Mouse (Mus musculus) macrophage (primary cell): ENCODE measurements around the gene Gpr176. TPM values are rescaled to one million over a fixed set of nuclear protein-coding genes. Genes with fewer than 3 reads are reported as not detected.

Experiments used
- H3K27ac ChIP-seq: fragments of 350-480 bp; formaldehyde crosslinking; 2 replicates; pipeline ENCODE4 v1.9.0; 2021
- H3K36me3 ChIP-seq: fragments of 350-480 bp; formaldehyde crosslinking; 2 replicates; pipeline ENCODE4 v1.9.0; 2021; ENCODE audit errors: inconsistent target
- H3K4me3 ChIP-seq: fragments of 350-480 bp; formaldehyde crosslinking; 2 replicates; pipeline ENCODE4 v1.9.0; 2021; ENCODE audit errors: inconsistent target
- H3K79me2 ChIP-seq: fragments of 350-480 bp; formaldehyde crosslinking; 2 replicates; pipeline ENCODE4 v1.9.0; 2021; ENCODE audit errors: inconsistent target
- WGBS: methylation state at CpG from one replicate; pipeline ENCODE4 v1.1.7; 2026; ENCODE audit warnings: inconsistent platforms; ENCODE audit not compliant: missing documents; 5-methylcytosine and 5-hydroxymethylcytosine counted together
- polyA plus RNA-seq: library from polyadenylated mRNA; stranded (reverse); fragments of 250-400 nt; gene quantifications from 3 replicates; pipeline ENCODE4 v1.2.4, GENCODE M21; 2018; ENCODE audit warnings: inconsistent platforms

Gpr176 gene
- polyA plus RNA-seq, 1 experiment from 2014 or later, result 3.5 TPM

DNA sequence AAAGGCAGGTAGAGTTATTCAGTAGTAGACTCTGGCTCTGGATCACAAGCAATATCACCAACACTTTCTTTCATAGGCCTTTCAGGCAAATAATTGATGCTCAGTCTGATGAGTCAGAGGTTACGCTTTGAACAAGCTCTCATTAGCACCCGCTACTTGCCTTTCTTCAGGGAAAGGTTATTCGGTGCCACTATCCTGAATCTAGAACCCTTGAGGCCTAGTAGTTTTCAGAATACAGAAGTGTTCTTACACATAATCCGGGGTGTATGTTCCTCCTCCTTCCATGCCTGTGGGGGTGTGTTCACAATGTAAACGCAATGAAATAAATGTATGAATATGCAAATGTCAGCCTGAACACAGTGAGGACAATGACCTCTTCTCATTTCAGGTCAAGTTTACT is 16.9 kb upstream of the Gpr176 start:
- Histone ChIP-seq H3K4me3 (peak overlapping the region; percentile 82), H3K79me2 (peaks cover 63% of the 10 kb centered on the region), H3K27ac (no peak overlapping the region; the same call in 1 of the 2 replicates), H3K36me3 (no peaks in the 10 kb centered on the region)
- WGBS, result 78% methylated on average over 5 of the region's 5 CpGs

- 33% methylated on average over 3 of the region's 3 CpGs for WGBS
- Histone ChIP-seq H3K27ac (peak overlapping the region; percentile 28; the same call in 1 of the 2 replicates), H3K4me3 (peak overlapping the region; percentile 82), H3K36me3 (no peaks in the 10 kb centered on the region), H3K79me2 (peaks cover 58% of the 10 kb centered on the region)
Measured at GRCm38 (mm10) chr2:118389569-118389968, 16.4 kb upstream of the Gpr176 start.

DNA sequence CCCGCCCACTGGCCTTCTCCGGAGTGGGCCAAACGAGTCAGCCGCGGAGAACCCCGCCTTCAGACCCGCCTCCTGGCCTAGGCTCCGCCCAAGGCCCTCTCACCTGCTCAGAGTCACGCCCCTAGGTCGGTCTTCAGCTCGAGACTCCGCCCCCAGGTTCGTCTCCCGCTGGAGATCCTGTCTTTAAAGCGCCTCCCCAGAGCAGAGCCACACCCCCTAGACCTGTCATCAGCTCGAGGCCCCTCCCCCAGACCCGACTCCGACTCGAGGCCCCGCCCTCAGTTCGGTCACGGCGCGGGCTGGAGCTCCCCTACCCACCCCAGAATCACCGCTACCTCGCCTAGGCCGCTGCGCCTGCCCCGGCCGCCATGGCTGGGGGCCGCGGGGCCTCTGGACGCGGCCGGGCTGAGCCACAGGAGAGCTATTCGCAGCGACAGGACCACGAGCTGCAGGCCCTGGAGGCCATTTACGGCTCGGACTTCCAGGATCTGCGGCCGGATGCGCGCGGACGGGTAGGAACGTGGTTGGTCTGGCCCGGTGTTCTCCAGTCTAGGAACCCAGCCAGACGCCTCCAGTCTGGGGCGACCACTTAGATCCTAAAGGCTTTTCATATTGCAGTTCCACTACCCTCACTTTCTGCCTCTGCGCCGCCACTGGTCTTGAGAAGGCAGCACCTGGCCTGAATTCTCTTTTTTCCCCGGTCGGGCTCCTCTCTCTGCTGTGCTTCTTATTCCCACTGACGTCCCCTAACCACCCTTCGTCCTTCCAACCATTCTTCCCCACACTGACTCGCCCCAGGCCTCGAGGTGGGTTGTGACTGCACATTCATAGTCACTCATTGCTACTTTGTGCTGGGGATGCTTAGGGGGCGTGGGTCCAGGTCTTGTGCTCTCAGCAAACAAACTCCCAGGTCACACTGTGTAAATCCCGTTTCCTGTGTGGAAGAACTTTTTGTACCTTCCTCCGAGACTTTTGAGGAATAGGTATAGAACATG is 15.4 kb upstream of the Gpr176 start, which contains the start of gene Eif2ak4:
Eif2ak4 (plus strand) TSS at position 278 of the 995 bp plus-strand sequence.
- WGBS, result 1% methylated on average over 50 of the region's 61 CpGs
- Histone ChIP-seq H3K27ac (peak within 1 kb of the TSS; percentile 28), H3K79me2 (peaks cover 49% of the 10 kb centered on the region), H3K36me3 (no peaks in the 10 kb centered on the region), H3K4me3 (peak within 1 kb of the TSS; percentile 82)

- Histone ChIP-seq H3K4me3 (no peak overlapping the region), H3K36me3 (no peaks in the 10 kb centered on the region), H3K79me2 (no peaks in the 10 kb centered on the region), H3K27ac (no peak overlapping the region)
- WGBS, result 82% methylated on average over 5 of the region's 5 CpGs
Measured at GRCm38 (mm10) chr2:118383387-118383786, 10.2 kb upstream of the Gpr176 start.

DNA sequence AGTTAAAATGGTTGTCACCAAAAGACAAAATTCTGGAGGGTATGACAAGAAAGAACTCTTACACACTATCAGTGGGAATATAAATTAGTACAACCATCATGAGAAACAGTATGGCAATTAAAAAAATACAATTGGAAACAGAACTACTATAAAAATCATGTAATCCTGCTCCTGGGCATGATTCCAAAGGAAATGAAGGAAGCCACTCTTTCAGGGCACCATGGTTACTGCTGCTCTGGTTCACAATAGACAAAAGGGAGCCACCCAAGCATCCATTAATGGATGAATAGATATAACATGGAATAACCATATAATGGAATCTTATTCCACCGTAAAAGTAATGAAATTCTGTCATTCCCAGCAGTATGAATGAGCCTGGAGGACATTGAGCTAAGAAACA is 6.5 kb upstream of the Gpr176 start:
- WGBS, result 88% methylated on average over 1 of the region's 1 CpGs
- H3K36me3 ChIP-seq, result no peaks in the 10 kb centered on the region

DNA sequence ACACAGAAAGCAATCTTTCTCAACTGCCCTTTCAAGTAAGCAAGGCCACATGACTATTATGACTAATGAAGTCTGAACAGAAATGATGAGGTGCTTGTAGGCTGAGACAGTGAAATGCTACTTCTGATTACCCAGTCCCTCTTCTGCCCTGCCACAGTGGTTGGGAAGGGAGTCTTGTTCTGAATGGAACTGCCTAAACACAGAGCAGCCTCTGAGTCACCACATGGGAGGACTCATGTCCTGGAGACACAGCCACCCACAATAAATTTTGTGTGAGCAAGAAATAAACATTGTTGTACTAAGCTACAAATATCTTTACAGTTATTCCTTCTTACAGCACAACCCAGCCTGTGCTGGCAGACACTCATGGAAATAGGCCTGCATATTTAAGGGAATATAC is 2.7 kb upstream of the Gpr176 start:
- Histone ChIP-seq H3K4me3 (no peak overlapping the region), H3K27ac (0 out of 2 replicates have a peak overlapping the region, but pooled peaks have one; percentile 1), H3K36me3 (no peaks in the 10 kb centered on the region), H3K79me2 (no peaks in the 10 kb centered on the region)

More for the DNA sequence above, 6.5 kb upstream of the Gpr176 start:
- Histone ChIP-seq H3K27ac (no peak overlapping the region), H3K4me3 (no peak overlapping the region), H3K79me2 (no peaks in the 10 kb centered on the region)

- WGBS, result 14% methylated on average over 1 of the region's 1 CpGs
- no peaks in the 10 kb centered on the region for H3K36me3 ChIP-seq
- no peak overlapping the region for H3K4me3 ChIP-seq
- H3K79me2 ChIP-seq, result no peaks in the 10 kb centered on the region
- H3K27ac ChIP-seq, result 0 out of 2 replicates have a peak overlapping the region, but pooled peaks have one; percentile 10
Measured at GRCm38 (mm10) chr2:118375522-118375921, 2.3 kb upstream of the Gpr176 start.

DNA sequence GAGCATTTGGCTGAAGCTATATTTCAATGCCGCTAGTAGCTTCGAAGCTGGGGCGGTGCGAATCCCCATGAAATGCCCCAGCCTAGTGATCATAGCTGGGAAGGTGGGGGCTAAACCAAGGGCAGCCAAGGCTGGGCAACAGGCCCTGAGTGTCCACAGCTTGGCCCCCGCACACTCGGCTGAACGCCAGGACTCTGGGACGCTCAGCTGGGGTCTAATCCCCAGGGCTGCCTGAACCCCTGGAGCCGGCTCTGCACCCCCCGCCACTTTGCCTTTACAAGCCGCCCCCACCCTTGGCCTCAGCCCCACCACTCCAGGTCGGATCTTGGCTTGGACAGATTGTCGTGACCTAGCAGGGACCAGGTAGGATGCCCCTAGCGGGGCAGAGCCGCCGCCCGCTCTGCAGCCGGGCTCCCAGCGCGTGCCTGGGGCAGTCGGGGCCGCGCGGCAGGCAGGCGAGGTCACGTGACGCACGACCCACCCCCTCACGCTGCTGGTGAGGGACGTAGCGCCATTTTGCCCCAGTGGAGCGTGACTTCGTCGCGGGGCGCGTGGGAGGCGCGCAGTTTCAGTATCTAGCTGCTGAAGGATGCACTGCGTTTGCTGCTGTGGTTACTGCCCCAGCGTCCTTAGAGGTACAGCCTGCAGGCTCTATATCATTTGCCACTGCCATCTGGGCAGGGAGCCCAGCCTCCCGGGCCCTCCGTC is 507 bp upstream of the Gpr176 start:
- Histone ChIP-seq H3K79me2 (no peaks in the 10 kb centered on the region), H3K36me3 (no peaks in the 10 kb centered on the region), H3K4me3 (no peak overlapping the region; the same call in 1 of the 2 replicates), H3K27ac (no peak overlapping the region)
- 9% methylated on average over 42 of the region's 43 CpGs for WGBS

DNA sequence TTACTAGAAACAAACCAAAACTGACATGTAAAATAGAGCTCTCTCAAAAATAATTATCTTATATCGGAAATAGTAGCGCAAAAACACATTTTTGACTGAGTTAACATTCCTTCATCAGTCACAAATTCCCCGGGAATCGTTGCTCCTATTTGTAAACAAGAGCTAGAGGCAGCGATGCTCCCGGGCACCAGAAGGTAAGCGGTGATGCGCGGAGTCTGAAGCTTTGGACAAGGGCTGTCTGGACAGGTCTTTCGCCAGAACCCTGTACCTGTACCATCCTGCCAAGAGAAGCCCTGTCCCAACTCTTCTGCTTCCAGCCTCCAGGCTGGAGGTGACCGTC is 688 bp downstream of the Gpr176 start:
- Histone ChIP-seq H3K27ac (no peak overlapping the region), H3K79me2 (no peaks in the 10 kb centered on the region), H3K4me3 (no peak overlapping the region), H3K36me3 (no peaks in the 10 kb centered on the region)
- 18% methylated on average over 11 of the region's 11 CpGs for WGBS

DNA sequence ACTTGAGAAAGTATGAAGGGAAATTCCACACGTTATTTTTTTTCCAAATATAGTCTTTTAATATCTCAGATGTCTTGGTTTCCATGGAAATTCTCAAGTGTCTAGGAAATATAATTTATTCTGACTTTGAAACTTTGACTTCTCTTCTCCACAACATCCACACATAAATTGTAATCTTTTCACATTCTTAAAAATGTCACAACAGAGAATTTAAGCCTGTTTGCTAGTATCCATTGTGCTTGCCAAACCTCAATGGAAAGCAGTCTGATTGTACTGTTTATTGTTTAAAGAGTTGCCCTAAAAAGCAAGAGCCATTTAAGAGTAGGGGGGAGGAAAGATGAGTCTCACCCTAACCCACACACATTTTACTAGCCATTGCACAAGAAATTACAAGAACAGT is 1.4 kb downstream of the Gpr176 start:
- Histone ChIP-seq H3K36me3 (no peaks in the 10 kb centered on the region), H3K79me2 (no peaks in the 10 kb centered on the region), H3K4me3 (no peak overlapping the region), H3K27ac (no peak overlapping the region)
- 77% methylated on average over 1 of the region's 1 CpGs for WGBS

DNA sequence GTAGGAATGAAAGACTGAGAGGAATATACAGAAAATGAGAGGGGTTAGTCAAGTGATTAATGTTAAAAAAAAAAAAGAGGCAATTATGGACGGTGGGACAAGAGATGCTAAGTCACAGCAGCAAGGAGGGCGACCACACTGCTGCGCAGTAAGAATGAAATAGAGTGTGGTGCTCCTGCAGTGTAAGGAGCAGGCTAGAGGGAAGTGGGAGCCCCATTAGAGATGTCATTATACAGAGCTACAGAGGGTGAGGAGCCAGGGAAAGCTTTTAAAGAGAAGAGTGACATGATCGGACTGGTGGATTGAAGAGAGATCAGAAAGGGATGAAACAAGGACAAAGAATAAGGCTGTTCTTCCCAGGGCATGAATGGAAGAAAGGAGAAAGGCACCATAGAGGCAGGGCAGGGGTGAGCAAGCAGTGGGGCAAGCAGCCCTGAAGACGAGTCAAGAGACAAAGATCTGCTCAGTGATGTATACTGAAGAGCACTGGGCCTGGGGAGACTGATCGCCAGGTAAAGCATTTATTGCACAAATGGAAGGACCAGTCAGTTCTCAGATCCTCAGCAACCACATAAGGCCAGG is 18.0 kb downstream of the Gpr176 start:
- WGBS, result 82% methylated on average over 5 of the region's 6 CpGs
- no peak overlapping the region for H3K4me3 ChIP-seq
- no peaks in the 10 kb centered on the region for H3K36me3 ChIP-seq
- no peaks in the 10 kb centered on the region for H3K79me2 ChIP-seq
- no peak overlapping the region for H3K27ac ChIP-seq

DNA sequence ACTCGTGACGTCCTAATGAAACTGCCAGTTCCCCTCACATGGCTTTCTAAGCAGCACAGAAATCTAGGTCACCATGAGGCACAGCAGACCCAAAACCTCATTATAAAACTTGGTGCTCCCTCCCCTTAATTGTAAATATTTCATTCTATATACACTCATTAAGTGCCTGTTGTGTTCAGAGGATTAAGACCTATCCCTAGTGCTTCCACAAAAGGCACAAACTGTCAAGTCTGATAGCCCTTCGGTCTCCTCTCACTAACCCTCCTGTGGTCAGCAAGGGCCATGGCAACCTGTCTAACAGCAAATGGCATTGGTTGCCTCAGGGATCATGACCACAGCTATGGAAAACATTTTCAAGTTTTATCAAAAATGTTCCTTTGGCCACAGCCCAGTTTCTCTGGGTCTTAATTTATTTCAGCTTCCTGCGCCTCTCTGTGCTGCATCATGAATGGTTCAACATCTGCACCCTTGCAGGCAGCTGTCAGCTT is 19.3 kb downstream of the Gpr176 start:
- peak overlapping the region; percentile 28 for H3K27ac ChIP-seq

GRCm38 (mm10) chr2:118353498-118353897 is 19.7 kb downstream of the Gpr176 start:
- no peaks in the 10 kb centered on the region for H3K36me3 ChIP-seq
- no peak overlapping the region for H3K4me3 ChIP-seq
- no peaks in the 10 kb centered on the region for H3K79me2 ChIP-seq
- H3K27ac ChIP-seq, result peak overlapping the region; percentile 28
- WGBS, result 4% methylated on average over 4 of the region's 4 CpGs

More for the DNA sequence above, 19.3 kb downstream of the Gpr176 start:
- Histone ChIP-seq H3K79me2 (no peaks in the 10 kb centered on the region), H3K36me3 (no peaks in the 10 kb centered on the region), H3K4me3 (no peak overlapping the region)
- 44% methylated on average over 4 of the region's 4 CpGs for WGBS

GRCm38 (mm10) chr2:118345535-118345934 is 27.7 kb downstream of the Gpr176 start:
- no peaks in the 10 kb centered on the region for H3K79me2 ChIP-seq
- H3K27ac ChIP-seq, result no peak overlapping the region
- H3K4me3 ChIP-seq, result no peak overlapping the region
- H3K36me3 ChIP-seq, result no peaks in the 10 kb centered on the region
- 90% methylated on average over 1 of the region's 1 CpGs for WGBS
